Mouse (Mus musculus) limb, embryonic 12.5 days (tissue): Measurements from ENCODE around the gene D5Ertd579e. TPM values are rescaled to one million over a fixed set of nuclear protein-coding genes. Genes with fewer than 3 reads are reported as not detected.
"Not testable (repeated sequence)": the region's sequence is repeated elsewhere in the genome, so short reads cannot be mapped to it uniquely, and the experiment has no call there.

Source experiments
- ATAC-seq: fragments of 200-750 bp; cut with Nextera tagmentation; 2 replicates; pipeline ENCODE4 v1.8.0; 2017; ENCODE audit warnings: low read depth, moderate TSS enrichment; ENCODE audit not compliant: insufficient number of reproducible peaks, insufficient read depth, low FRiP score, low TSS enrichment
- H3K27ac ChIP-seq: fragments of 300-500 bp; sonication (generic); 2 replicates; pipeline ENCODE4 v1.5.1; 2016; ENCODE audit warnings: mild to moderate bottlenecking, moderate library complexity
- H3K27me3 ChIP-seq: fragments of 300-500 bp; sonication (generic); 2 replicates; pipeline ENCODE4 v1.6.1; 2016; ENCODE audit warnings: mild to moderate bottlenecking, moderate library complexity
- H3K36me3 ChIP-seq: fragments of 300-500 bp; sonication (generic); 2 replicates; pipeline ENCODE4 v1.6.1; 2016; ENCODE audit warnings: mild to moderate bottlenecking, moderate library complexity
- H3K4me1 ChIP-seq: fragments of 300-500 bp; sonication (generic); replicated peaks from 2 replicates; pipeline ENCODE4 v1.6.1; 2016
- H3K4me2 ChIP-seq: fragments of 300-500 bp; sonication (generic); 2 replicates; pipeline ENCODE4 v1.6.1; 2016; ENCODE audit warnings: mild to moderate bottlenecking, moderate library complexity
- H3K4me3 ChIP-seq: fragments of 300-500 bp; sonication (generic); replicated peaks from 2 replicates; pipeline ENCODE4 v1.5.1; 2016; ENCODE audit warnings: mild to moderate bottlenecking
- H3K9ac ChIP-seq: fragments of 300-500 bp; sonication (generic); replicated peaks from 2 replicates; pipeline ENCODE4 v1.6.1; 2016; ENCODE audit warnings: mild to moderate bottlenecking, moderate library complexity
- H3K9me3 ChIP-seq: fragments of 300-500 bp; sonication (generic); 2 replicates; pipeline ENCODE4 v1.6.1; 2016; ENCODE audit warnings: mild to moderate bottlenecking, moderate library complexity
- WGBS: fragments of 180-500 bp; shearing (Covaris S2); methylation state at CpG from one replicate; pipeline ENCODE4 v1.1.7; 2016; 5-methylcytosine and 5-hydroxymethylcytosine counted together
- polyA plus RNA-seq: library from polyadenylated mRNA; unstranded; fragments of >200 nt; fragmentation: Nextera tagmentation; extraction: Ambion mirVana; gene quantifications from 2 replicates; pipeline ENCODE4 v1.2.1, GENCODE M21; 2016

The D5Ertd579e gene
- polyA plus RNA-seq, 1 experiment from 2014 or later, result 28.6 TPM

DNA sequence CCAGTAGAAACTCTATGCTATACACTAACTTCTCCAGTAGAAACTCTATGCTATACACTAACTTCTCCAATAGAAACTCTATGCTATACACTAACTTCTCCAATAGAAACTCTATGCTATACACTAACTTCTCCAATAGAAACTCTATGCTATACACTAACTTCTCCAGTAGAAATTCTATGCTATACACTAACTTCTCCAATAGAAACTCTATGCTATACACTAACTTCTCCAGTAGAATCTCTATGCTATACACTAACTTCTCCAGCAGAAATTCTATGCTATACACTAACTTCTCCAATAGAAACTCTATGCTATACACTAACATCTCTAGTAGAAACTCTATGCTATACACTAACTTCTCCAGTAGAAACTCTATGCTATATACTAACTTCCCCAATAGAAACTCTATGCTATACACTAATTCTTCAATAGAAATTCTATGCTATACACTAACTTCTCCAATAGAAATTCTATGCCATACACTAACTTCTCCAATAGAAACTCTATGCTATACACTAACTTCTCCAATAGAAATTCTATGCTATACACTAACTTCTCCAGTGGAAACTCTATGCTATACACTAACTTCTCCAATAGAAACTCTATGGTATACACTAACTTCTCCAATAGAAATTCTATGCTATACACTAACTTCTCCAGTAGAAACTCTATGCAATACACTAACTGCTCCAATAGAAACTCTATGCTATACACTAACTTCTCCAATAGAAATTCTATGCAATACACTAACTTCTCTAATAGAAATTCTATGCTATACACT is 34.7 kb downstream of the D5Ertd579e start:
- not testable (repeated sequence) for ATAC-seq, H3K27me3 ChIP-seq, H3K4me2 ChIP-seq, H3K9ac ChIP-seq, H3K27ac ChIP-seq, H3K4me3 ChIP-seq, H3K4me1 ChIP-seq, H3K9me3 ChIP-seq
- H3K36me3 ChIP-seq, result peaks cover 15% of the 10 kb centered on the region; the same call in 1 of the 2 replicates

DNA sequence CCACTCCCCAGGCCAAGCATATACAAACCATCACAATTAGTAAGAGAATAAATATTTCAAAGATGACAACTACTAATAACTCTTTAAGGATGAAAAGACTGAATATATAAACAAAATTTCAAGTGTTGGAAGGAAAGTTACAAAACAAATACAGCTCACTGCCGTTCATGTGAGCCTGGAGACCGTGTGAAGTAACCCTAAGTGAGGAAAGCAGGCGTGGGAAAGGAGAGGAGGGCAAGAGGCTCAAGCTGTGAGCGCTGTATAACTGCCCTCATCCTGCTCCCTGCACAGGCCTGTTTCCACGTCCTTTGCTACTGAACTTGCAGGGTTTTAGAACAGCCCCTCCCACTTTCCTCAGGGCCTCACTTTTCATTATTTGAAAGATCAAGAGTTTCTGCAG is 70.2 kb downstream of the D5Ertd579e start:
- Histone ChIP-seq H3K27ac (no peak overlapping the region), H3K4me2 (no peak overlapping the region), H3K9ac (no peak overlapping the region), H3K4me1 (no peaks in the 10 kb centered on the region), H3K4me3 (no peak overlapping the region), H3K36me3 (peaks cover 38% of the 10 kb centered on the region), H3K9me3 (no peaks in the 10 kb centered on the region), H3K27me3 (no peaks in the 10 kb centered on the region)
- ATAC-seq, result no peak
- WGBS, result 74% methylated on average over 5 of the region's 5 CpGs

GRCm38 (mm10) chr5:36623670-36624069 is 72.2 kb downstream of the D5Ertd579e start:
- Histone ChIP-seq H3K4me2 (no peak overlapping the region), H3K27ac (no peak overlapping the region), H3K4me3 (no peak overlapping the region), H3K9me3 (no peaks in the 10 kb centered on the region), H3K4me1 (no peaks in the 10 kb centered on the region), H3K9ac (no peak overlapping the region), H3K36me3 (peaks cover 35% of the 10 kb centered on the region), H3K27me3 (no peaks in the 10 kb centered on the region)
- ATAC-seq, result no peak
- 84% methylated on average over 5 of the region's 5 CpGs for WGBS

GRCm38 (mm10) chr5:36621058-36621449 is 74.8 kb downstream of the D5Ertd579e start:
- no peak overlapping the region for H3K4me3 ChIP-seq
- no peaks in the 10 kb centered on the region for H3K9me3 ChIP-seq
- no peak for ATAC-seq
- H3K27ac ChIP-seq, result peak overlapping the region; percentile 19; the same call in 1 of the 2 replicates
- no peak overlapping the region for H3K9ac ChIP-seq
- H3K27me3 ChIP-seq, result no peaks in the 10 kb centered on the region
- no peaks in the 10 kb centered on the region for H3K4me1 ChIP-seq
- 88% methylated on average over 5 of the region's 5 CpGs for WGBS
- no peak overlapping the region for H3K4me2 ChIP-seq
- peaks cover 36% of the 10 kb centered on the region for H3K36me3 ChIP-seq

- Histone ChIP-seq H3K4me3 (no peak overlapping the region), H3K9me3 (no peaks in the 10 kb centered on the region), H3K9ac (no peak overlapping the region), H3K4me1 (no peaks in the 10 kb centered on the region), H3K36me3 (peaks cover 41% of the 10 kb centered on the region), H3K27ac (peak overlapping the region; percentile 19; the same call in 1 of the 2 replicates), H3K4me2 (no peak overlapping the region), H3K27me3 (no peaks in the 10 kb centered on the region)
- no peak for ATAC-seq
- 91% methylated on average over 8 of the region's 8 CpGs for WGBS
These were observed 75.3 kb downstream of the D5Ertd579e start for GRCm38 (mm10) chr5:36620409-36621057.

DNA sequence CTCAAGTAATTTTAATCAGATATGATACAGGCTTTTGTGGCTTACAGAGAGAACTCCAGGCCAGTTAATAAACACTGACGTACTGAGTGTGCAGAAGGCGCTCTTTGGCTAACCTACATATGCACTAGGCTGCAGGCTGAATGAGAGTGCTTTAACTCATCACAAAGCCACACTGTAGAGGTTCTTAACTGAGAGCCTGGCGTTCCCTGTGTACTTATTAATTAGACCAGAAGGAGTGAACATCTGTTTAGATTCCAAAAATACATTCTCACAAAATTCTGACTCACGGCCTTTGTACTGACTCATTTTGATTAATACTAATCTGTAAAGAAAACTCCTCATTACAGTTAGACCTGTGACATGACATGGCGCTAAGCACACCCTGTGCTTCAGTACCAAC is 76.9 kb downstream of the D5Ertd579e start:
- Histone ChIP-seq H3K4me3 (no peak overlapping the region), H3K4me2 (no peak overlapping the region), H3K27me3 (no peaks in the 10 kb centered on the region), H3K27ac (no peak overlapping the region), H3K9ac (no peak overlapping the region), H3K36me3 (peaks cover 57% of the 10 kb centered on the region), H3K4me1 (no peaks in the 10 kb centered on the region), H3K9me3 (no peaks in the 10 kb centered on the region)
- ATAC-seq, result no peak
- 89% methylated on average over 5 of the region's 5 CpGs for WGBS

GRCm38 (mm10) chr5:36618356-36618755 is 77.5 kb downstream of the D5Ertd579e start:
- Histone ChIP-seq H3K4me2 (no peak overlapping the region), H3K9ac (no peak overlapping the region), H3K9me3 (no peaks in the 10 kb centered on the region), H3K4me3 (no peak overlapping the region), H3K27ac (no peak overlapping the region), H3K27me3 (no peaks in the 10 kb centered on the region), H3K4me1 (no peaks in the 10 kb centered on the region), H3K36me3 (peaks cover 58% of the 10 kb centered on the region)
- WGBS, result 74% methylated on average over 4 of the region's 4 CpGs
- no peak for ATAC-seq

DNA sequence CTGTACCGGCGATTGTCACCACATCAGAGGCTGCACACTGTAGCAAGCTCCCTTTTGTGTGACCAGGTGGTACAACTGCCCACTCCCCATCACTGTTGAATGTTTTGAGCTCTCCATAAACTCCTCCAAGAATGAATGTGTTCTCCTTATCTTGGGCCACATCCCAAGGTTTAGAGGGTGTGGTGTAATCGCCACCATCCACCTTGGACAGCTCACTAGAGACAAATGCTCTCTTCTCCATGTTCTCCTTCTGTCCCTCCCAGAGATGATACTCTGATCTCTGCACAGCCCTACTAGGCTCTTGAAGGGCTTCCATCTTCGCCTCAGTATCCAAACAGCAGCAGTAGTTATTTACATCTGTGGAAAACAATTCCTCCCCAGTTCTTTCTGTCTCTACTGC is 81.7 kb downstream of the D5Ertd579e start:
- H3K4me1 ChIP-seq, result no peaks in the 10 kb centered on the region
- H3K27ac ChIP-seq, result no peak overlapping the region
- no peak overlapping the region for H3K4me2 ChIP-seq
- no peak overlapping the region for H3K4me3 ChIP-seq
- no peak overlapping the region for H3K9ac ChIP-seq
- WGBS, result 77% methylated on average over 4 of the region's 4 CpGs
- H3K27me3 ChIP-seq, result no peaks in the 10 kb centered on the region
- ATAC-seq, result no peak
- no peaks in the 10 kb centered on the region for H3K9me3 ChIP-seq
- H3K36me3 ChIP-seq, result peaks cover 81% of the 10 kb centered on the region

GRCm38 (mm10) chr5:36608939-36609499 is 86.8 kb downstream of the D5Ertd579e start:
- ATAC-seq, result no peak
- H3K4me3 ChIP-seq, result no peak overlapping the region
- H3K9me3 ChIP-seq, result no peaks in the 10 kb centered on the region
- no peaks in the 10 kb centered on the region for H3K27me3 ChIP-seq
- H3K27ac ChIP-seq, result peak overlapping the region; percentile 45; the same call in 1 of the 2 replicates
- no peaks in the 10 kb centered on the region for H3K4me1 ChIP-seq
- H3K36me3 ChIP-seq, result peaks cover 77% of the 10 kb centered on the region
- no peak overlapping the region for H3K4me2 ChIP-seq
- WGBS, result 88% methylated on average over 2 of the region's 2 CpGs
- H3K9ac ChIP-seq, result no peak overlapping the region

DNA sequence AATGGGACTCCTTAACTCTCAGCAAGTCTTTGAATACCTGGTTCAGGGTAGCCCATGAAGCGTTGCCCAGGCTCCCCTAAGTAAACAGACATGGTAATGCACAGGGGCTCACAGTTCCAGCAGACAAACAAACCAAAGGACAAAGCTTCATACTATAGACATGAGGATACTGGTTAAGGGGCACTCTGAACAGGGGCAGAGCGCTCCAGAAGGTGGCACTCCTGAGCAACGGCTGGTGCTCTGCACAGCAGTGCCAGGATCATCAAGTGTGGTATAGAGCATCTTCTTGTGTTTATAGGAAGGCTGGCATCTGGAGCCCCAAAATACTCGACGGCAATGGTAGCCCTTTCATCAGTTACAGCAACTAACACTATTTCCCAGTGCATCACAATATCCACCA is 92.8 kb downstream of the D5Ertd579e start:
- 84% methylated on average over 5 of the region's 5 CpGs for WGBS
- H3K4me3 ChIP-seq, result no peak overlapping the region
- H3K27ac ChIP-seq, result no peak overlapping the region
- H3K9me3 ChIP-seq, result no peaks in the 10 kb centered on the region
- peaks cover 97% of the 10 kb centered on the region for H3K36me3 ChIP-seq
- ATAC-seq, result no peak
- H3K9ac ChIP-seq, result no peak overlapping the region
- H3K27me3 ChIP-seq, result no peaks in the 10 kb centered on the region
- no peaks in the 10 kb centered on the region for H3K4me1 ChIP-seq
- H3K4me2 ChIP-seq, result no peak overlapping the region

- Histone ChIP-seq H3K4me3 (no peak overlapping the region), H3K27me3 (no peaks in the 10 kb centered on the region), H3K4me2 (no peak overlapping the region), H3K27ac (no peak overlapping the region), H3K36me3 (peaks cover 88% of the 10 kb centered on the region), H3K4me1 (0 out of 2 replicates have a peak, but pooled peaks cover 6% of the 10 kb centered on the region), H3K9ac (no peak overlapping the region), H3K9me3 (no peaks in the 10 kb centered on the region)
- 92% methylated on average over 9 of the region's 9 CpGs for WGBS
- no peak for ATAC-seq
These were observed 93.8 kb downstream of the D5Ertd579e start for GRCm38 (mm10) chr5:36602028-36602427.
